Mouse (Mus musculus) E14TG2a.4 (cell line): ENCODE results near the gene Tmem206.

ENCODE experiments used
- H3K27me3 ChIP-seq: 2 replicates; pipeline ENCODE4 v1.6.1; 2014; ENCODE audit warnings: low read length, control low read depth; ENCODE audit not compliant: insufficient read depth
- H3K36me3 ChIP-seq: 2 replicates; pipeline ENCODE4 v1.6.1; 2014; ENCODE audit warnings: low read length, control low read depth; ENCODE audit not compliant: insufficient read depth
- H3K4me1 ChIP-seq: replicated peaks from 2 replicates; pipeline ENCODE4 v1.6.1; 2014; ENCODE audit warnings: low read depth, low read length, control low read depth
- H3K4me3 ChIP-seq: replicated peaks from 2 replicates; pipeline ENCODE4 v1.5.1; 2014; ENCODE audit warnings: mild to moderate bottlenecking, low read length
- H3K9me3 ChIP-seq: 2 replicates; pipeline ENCODE4 v1.6.1; 2014; ENCODE audit warnings: low read length, control low read depth
- CTCF ChIP-seq: conservative IDR thresholded peaks from 2 replicates; pipeline ENCODE4 v1.5.1; 2014; ENCODE audit warnings: low read length
- NANOG ChIP-seq: IDR thresholded peaks from 2 replicates; pipeline ENCODE4 v1.6.1; 2014; ENCODE audit warnings: borderline replicate concordance, low read length, mixed read lengths
- POU5F1 ChIP-seq: IDR thresholded peaks from 2 replicates; pipeline ENCODE4 v1.6.1; 2014; ENCODE audit warnings: low read length, borderline replicate concordance

Tmem206 gene

DNA sequence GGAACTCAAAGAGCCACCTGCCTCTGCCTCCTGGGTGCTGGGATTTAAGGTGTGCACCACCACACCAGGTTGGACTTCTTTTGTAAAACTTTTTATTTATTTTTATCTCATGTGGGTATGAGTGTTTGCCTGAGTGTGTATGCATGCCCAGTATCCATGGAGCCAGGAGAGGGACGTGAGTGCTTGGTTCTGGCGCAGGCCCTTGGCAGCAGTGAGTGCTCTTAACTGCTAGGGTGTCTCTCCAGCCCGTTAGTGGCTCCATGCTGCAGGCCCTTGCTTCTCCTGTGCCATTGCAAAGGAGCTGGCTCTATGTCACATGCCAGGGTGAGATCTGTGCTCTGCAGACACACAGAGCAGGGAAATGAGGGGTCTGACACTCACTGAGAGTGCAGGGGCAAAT is 22.0 kb upstream of the Tmem206 start:
- TF ChIP-seq POU5F1 (no peak), NANOG (no peak), CTCF (no peak)

DNA sequence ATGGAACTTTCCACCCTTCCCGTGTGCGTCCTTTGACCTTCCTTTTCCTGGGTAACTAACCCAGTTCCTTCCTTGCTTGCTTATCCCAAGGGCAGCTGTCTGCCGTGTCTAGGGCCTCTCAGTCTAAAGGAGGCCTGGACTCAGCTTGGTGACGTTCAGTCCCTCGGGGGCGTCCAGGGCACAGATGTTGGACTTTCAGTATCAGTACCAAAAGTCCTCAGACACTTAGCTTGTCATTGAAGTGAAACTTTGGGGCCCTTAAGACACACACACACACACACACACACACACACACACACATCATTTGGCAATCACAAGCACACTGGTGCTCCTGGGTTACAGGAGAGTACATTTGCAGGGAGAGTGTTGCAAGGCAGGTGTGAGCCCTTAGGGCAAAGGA is 21.5 kb upstream of the Tmem206 start:
- Histone ChIP-seq H3K27me3 (no peaks in the 10 kb centered on the region), H3K36me3 (no peaks in the 10 kb centered on the region), H3K4me3 (no peak overlapping the region), H3K4me1 (peaks cover 21% of the 10 kb centered on the region), H3K9me3 (no peaks in the 10 kb centered on the region)
- TF ChIP-seq NANOG = no peak
- TF ChIP-seq CTCF = no peak
- no peak for TF ChIP-seq POU5F1

More for the DNA sequence above, 22.0 kb upstream of the Tmem206 start:
- Histone ChIP-seq H3K27me3 (no peaks in the 10 kb centered on the region), H3K9me3 (no peaks in the 10 kb centered on the region), H3K4me3 (no peak overlapping the region), H3K36me3 (no peaks in the 10 kb centered on the region), H3K4me1 (peaks cover 21% of the 10 kb centered on the region)

DNA sequence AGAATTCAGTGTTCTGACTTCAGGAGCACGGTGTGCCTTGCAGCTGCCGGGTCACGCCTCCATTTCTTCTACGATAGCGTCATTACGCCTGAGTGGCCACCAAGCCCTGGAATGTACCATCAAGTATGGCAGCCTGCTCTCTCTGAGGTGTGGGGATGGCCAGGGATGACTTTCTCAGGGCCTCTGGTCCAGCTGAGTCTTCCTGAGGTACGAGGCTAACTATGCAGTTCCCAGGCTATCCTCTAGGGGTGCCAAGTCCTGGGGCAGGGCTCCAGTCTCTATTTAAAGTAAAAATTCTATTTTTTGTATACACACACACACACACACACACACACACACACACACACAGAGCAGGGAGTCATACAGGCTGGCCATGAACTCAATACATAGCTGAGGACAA is 20.1 kb upstream of the Tmem206 start:
- TF ChIP-seq NANOG = no peak
- TF ChIP-seq CTCF = peak; percentile 56
- TF ChIP-seq POU5F1 = no peak

DNA sequence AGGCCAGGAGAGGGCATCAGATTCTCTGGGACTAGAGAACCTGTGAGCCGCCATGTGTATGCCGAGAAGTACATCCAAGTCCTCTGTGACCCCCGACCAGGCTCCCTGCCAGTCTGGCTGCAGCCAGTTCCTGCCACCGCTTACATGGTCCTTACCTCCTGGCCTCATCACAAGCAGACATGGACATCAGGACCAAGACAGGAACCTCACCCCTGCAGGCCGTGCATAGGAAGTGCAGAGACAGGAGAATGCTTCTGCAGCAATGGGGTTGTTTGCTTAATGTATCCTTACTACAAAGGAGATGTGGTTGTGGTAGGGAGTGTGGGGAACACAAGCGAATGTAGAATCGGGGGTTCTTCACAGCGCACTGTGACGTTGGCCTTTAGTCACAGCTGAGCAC is 19.4 kb upstream of the Tmem206 start:
- TF ChIP-seq CTCF (peak; percentile 34), POU5F1 (no peak), NANOG (no peak)

More for the DNA sequence above, 20.1 kb upstream of the Tmem206 start:
- H3K4me1 ChIP-seq = peaks cover 21% of the 10 kb centered on the region
- H3K27me3 ChIP-seq = no peaks in the 10 kb centered on the region
- H3K9me3 ChIP-seq = no peaks in the 10 kb centered on the region
- no peak overlapping the region for H3K4me3 ChIP-seq
- no peaks in the 10 kb centered on the region for H3K36me3 ChIP-seq

GRCm38 (mm10) chr1:191307766-191308455 is 17.8 kb upstream of the Tmem206 start:
- H3K27me3 ChIP-seq = no peaks in the 10 kb centered on the region
- TF ChIP-seq NANOG = no peak
- no peak for TF ChIP-seq POU5F1
- peak; percentile 85 for TF ChIP-seq CTCF
- peaks cover 26% of the 10 kb centered on the region for H3K4me1 ChIP-seq
- H3K4me3 ChIP-seq = no peak overlapping the region
- H3K36me3 ChIP-seq = no peaks in the 10 kb centered on the region
- H3K9me3 ChIP-seq = no peaks in the 10 kb centered on the region

More for the DNA sequence above, 19.4 kb upstream of the Tmem206 start:
- no peaks in the 10 kb centered on the region for H3K36me3 ChIP-seq
- no peaks in the 10 kb centered on the region for H3K27me3 ChIP-seq
- H3K9me3 ChIP-seq = no peaks in the 10 kb centered on the region
- peaks cover 21% of the 10 kb centered on the region for H3K4me1 ChIP-seq
- H3K4me3 ChIP-seq = no peak overlapping the region

DNA sequence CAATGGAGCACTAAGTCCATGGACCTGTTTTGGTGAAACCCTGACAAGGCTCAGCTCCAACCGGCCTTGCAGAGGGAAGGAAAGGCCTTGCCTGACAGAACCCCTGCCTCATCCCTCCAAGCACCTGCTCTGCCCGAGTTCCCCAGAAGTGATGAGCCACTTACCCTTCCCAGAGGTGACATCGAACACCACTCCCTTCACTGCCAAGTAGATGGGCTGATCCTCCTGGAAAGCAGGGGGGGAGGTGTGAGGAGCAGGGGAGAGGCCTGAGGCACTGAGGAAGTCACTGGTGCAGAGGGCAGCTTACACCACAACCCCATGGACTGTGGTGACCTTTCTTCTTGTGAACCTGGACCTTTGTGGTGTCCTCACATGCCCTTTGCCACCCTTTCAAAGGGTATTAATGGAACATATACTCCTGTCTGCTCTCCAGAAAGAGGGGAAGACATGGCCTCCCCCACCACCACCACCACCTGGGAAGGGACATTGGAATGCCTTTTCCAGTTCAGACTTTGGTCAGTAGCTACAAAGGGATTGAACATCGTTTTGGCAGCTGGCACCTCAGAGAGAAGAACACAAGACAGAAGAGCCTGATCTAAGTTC is 14.3 kb upstream of the Tmem206 start:
- Histone ChIP-seq H3K4me1 (peaks cover 24% of the 10 kb centered on the region), H3K36me3 (no peaks in the 10 kb centered on the region), H3K27me3 (peaks cover 3% of the 10 kb centered on the region; the same call in 1 of the 2 replicates), H3K9me3 (no peaks in the 10 kb centered on the region), H3K4me3 (no peak overlapping the region)
- TF ChIP-seq NANOG = no peak
- no peak for TF ChIP-seq POU5F1

DNA sequence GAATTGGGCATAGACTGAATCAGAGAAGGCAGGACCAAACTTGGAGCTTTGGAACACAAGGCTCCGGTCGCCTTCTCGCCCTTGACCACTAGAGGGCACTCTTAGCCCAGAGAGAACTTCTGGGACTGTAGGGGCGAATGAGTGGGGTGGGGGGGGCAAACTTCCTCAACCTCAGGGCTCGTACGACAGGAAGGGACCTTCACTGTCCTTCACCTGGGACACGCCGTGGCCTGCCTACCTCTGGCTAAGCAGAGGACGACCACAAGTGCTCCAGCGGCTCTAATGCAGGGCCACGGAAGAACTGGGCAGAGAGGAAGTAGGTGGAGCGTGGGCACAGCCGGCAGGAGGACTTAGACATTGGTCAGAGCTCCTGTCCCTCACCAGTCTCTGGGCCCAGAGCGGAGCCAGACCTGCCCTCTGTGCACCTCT is 13.2 kb upstream of the Tmem206 start:
- H3K27me3 ChIP-seq = peaks cover 12% of the 10 kb centered on the region
- no peak for TF ChIP-seq POU5F1
- TF ChIP-seq NANOG = no peak
- TF ChIP-seq CTCF = peak; percentile 84
- H3K4me1 ChIP-seq = peaks cover 23% of the 10 kb centered on the region
- H3K4me3 ChIP-seq = peak overlapping the region; percentile 74
- H3K9me3 ChIP-seq = no peaks in the 10 kb centered on the region
- no peaks in the 10 kb centered on the region for H3K36me3 ChIP-seq

DNA sequence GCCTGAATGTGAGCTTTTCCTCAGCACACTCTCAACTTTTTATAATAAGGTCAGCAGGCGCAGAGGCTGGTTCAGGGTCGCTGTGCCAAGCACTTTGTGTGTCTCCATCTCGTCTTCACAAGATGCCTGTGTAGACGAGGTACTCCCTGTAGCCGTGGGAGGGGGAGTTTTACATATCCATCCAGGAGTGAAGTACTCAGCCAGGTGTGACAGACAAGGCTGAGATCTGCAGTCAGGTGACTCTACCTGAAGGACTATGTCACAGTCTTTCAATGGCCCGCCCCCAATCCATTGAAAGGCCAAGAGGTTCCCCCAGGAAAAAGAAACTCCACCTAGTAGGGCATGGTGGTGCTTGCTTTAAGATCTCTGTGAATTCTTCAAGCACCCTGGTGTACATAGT is 12.6 kb upstream of the Tmem206 start:
- peaks cover 13% of the 10 kb centered on the region for H3K27me3 ChIP-seq
- no peaks in the 10 kb centered on the region for H3K36me3 ChIP-seq
- peaks cover 18% of the 10 kb centered on the region for H3K4me1 ChIP-seq
- TF ChIP-seq CTCF = no peak
- no peak for TF ChIP-seq NANOG
- no peak for TF ChIP-seq POU5F1
- no peaks in the 10 kb centered on the region for H3K9me3 ChIP-seq
- H3K4me3 ChIP-seq = peak overlapping the region; percentile 74
